Mouse (Mus musculus) lung, postnatal 0 days (tissue): ENCODE data around the gene Tmem214.

Experiments
- CTCF ChIP-seq: IDR thresholded peaks from 2 replicates; pipeline ENCODE4 v1.5.1; 2016; ENCODE audit warnings: antibody characterized with exemption, mild to moderate bottlenecking
- EP300 ChIP-seq: IDR thresholded peaks from 2 replicates; pipeline ENCODE4 v1.6.1; 2016; ENCODE audit warnings: antibody characterized with exemption, mild to moderate bottlenecking, control low read depth

GRCm38 (mm10) chr5:30922581-30923041 is 54.8 kb downstream of the Tmem214 start:
- TF ChIP-seq CTCF: no peak
- TF ChIP-seq EP300: peak; percentile 80
